Mouse (Mus musculus) adrenal gland, adult (tissue): ENCODE measurements around the gene Hoxa5.

Source experiments
- DNase-seq, 2 experiments: peaks; one replicate each; pipeline ENCODE4 v3.0.0; 2022 to 2023; ENCODE audit warnings: low spot score in 1 of 2; ENCODE audit not compliant: inconsistent age in 2 of 2

Hoxa5 gene

GRCm38 (mm10) chr6:52152226-52153193 is 51.9 kb downstream of the Hoxa5 start:
- DNase-seq, result no peak
